Mouse (Mus musculus) mouse trophoblast stem cell (cell line): ENCODE measurements at regions not wholly inside any gene's neighbourhood (a gene's known extent, or its start where the extent isn't known, plus 50 kb on each side); places are given as distances from the start of the nearest gene placed in this dataset.

Source experiments
- in situ Hi-C, 2 experiments: fragments of 300-500 bp; cut with MseI, MboI; formaldehyde crosslinking; loops; 2 replicates in 1 of 2; 3 replicates in 1 of 2; pipeline ENCODE4 v1.15.1; 2025

DNA sequence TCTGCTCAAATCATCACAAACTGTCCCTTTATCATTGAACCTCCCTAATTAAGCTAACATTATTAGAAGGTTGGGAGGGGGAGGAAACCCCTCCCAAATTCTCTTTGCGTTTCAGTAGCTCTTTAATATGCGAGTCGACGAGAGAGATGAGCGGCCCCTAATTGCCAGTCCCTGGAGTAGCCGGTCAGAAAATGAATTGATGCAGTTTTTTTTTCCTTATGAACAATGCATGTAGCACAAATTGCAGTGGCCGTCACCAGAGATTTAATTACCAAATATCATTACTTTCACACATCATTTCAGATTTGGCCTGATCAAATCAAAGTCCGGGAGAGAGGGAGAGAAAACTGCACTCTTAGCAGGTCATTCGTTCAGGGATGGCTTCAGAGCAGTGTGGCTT is 61.1 kb upstream of the Top1 start:
- in situ Hi-C loops: loop anchor here (10.0 to 25.0 kb wide), 3 partner anchors 210 to 1722 kb away; no protein-coding TSS in a partner anchor

DNA sequence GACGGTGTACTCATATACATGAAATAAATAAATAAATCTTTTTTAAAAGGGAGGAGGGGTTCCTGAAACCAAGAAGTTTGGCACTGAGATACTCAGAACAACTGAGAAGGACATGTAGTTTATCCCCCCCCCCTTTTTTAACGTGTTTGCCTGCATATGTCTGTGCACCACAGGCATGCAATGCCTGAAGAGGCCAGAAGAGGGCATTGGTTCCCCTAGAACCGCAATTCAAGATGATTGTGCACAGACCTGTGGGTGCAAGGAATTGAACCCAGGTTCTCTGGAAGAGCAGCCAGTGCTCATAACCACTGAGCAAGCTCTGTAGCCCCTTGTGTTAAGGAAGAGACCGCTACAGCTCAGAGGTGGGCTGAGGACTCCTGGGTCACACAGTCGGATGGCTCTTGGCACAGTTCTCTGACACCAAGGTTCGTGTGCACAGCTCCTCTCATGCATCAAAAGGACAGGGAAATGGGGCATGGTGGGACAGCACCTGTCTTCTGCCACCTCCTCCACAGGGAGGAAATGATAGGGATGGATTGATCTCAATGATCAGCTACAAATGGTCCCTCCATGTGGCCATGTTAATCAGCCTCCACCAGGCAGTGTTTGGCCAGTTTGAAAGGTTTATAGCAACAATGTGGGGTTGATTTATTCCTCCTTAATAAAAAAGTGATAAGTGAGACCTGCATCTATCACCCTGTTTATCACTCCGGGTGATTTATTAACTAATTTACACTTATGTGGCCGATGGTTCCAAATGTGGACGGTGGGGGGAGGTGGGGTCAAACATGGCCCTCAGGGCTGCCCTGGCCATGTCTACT is 58.5 kb upstream of the Top1 start:
- in situ Hi-C loops: loop anchor here (10.0 to 25.0 kb wide), 3 partner anchors 212 to 1725 kb away; no protein-coding TSS in a partner anchor

DNA sequence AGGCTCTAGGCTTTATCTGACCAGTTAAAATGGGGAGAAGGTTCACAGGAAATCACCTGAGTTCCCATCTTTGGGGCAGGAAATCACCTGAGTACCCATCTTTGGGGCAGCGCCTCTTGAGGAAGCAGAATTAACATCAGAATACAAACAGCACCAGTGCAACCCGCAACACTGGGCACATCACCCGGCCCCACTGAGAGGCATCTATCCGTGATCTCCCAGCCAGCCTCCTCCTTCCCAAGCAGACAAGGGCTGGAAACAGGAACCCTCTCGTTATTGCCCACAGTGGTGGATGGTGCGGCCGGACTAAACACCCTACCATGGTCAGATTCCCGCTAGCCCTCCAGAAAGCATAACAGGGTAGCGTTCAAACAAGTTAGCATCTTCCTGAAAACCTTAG is 57.3 kb upstream of the Top1 start:
- in situ Hi-C loops: loop anchor here (10.0 to 25.0 kb wide), 3 partner anchors 214 to 1726 kb away; no protein-coding TSS in a partner anchor

DNA sequence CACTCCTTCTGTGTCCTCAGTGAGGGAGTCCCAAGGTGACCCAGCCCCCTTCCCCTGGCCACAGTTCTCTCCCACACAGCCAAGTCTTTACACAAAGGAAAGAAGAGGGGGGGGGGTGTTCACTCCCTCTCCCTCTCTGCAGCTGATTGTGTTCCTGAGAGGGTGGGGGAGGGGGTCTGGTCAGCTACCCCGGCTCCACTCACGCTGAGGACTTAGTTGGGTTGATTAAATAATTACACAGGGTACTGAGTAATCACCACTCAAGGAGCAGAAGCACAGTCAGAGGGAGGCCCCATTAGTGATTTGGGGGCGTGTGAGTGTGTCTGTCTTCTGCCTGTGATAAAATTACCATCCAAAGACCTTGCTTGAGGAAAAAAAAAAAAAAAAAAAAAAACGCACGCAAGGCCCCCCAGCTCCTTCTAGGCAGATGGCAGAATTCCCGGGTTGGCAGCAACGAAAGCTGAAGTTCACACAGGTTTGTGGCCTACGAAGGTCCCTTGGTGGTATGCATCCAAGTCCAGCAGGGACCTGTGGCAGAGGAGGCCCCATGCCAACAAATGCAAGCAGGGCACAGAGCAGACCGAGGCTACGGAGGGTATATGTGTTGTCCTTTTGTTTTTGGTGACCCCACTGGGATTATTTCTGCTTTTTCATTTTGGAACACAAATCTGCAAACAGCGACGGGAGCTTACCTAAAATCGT is 55.3 kb upstream of the Top1 start:
- in situ Hi-C loops: loop anchor here (5.0 to 25.0 kb wide), 3 partner anchors 208 to 1728 kb away; no protein-coding TSS in a partner anchor

DNA sequence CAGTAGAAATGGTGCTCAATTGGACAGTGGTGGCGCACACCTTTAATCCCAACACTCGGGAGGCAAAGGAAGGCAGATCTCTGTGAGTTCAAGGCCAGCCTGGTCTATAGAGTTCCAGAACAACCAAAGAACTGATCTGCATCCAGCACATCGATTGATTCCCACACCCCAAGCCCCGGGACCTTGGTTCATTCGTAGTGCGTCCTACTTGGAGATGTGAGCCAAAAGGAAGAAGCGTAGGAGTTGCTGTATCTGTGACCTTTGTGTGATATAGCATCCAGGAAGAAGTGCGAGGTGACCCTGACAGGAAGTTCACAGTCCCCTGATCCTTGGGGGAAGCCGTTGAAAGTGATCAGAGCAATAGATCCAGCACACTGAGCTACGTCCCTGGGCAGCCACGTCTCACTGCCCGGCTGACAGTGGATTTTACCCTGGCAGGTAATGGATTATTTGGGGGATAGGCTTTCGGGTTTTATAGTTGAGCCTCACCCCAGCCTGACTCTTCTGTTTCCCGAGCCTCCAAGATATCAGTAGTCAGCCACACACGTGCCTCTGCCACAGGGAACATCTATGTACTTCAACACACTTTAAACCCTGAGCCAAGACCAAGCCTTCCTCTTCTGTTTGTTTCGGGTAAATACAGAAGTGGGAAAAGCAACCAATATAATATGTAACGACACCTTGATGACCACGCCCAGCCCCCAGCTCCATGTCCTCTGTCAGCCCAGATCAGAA is 54.1 kb upstream of the Top1 start:
- in situ Hi-C loops: loop anchor here (5.0 to 25.0 kb wide), 3 partner anchors 209 to 1729 kb away; no protein-coding TSS in a partner anchor

DNA sequence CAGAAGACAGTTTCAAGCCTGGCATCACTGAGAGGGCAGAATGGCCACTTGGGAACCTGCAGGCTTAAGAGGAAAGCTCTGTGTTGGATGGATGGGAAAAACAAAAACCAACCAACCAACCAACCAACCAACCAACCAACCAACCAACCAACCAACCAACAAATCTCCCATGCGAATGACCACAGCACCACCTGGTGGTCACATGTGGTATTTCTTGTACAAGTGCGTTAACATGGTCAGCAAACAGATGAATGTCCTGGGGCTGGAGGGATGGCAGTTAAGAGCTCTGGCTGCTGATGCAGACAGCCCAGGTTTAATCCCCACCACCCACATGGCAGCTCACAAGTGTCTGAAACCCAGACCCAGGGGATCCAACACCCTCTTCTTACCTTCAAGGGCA is 52.7 kb upstream of the Top1 start:
- in situ Hi-C loops: loop anchor here (5.0 to 25.0 kb wide), 3 partner anchors 211 to 1731 kb away; no protein-coding TSS in a partner anchor
